8 mouse cellular contexts compared by ENCODE assay signal in genomic region chr11:48774443-48775298, GRCm38 (mm10). TPM values are rescaled to one million over a fixed set of nuclear protein-coding genes. Genes with fewer than 3 reads are reported as not detected.
DNase-seq lines count a peak whose midpoint lies in the region; ATAC-seq lines count a peak whose summit lies in the region.

No protein-coding gene starts in this region.

- H3K4me3 ChIP-seq in embryonic facial prominence, embryonic 11.5 days (ENCODE audit: low read depth, low read length) = no peak overlapping the region

- H3K27ac ChIP-seq in embryonic facial prominence, embryonic 11.5 days (replicated peaks; ENCODE audit: low read depth, low read length) = no peak overlapping the region

- ATAC-seq in embryonic facial prominence, embryonic 11.5 days (replicated peaks; ENCODE audit: insufficient number of reproducible peaks, low FRiP score, low TSS enrichment, low read depth) = no peak

- no peaks in the 10 kb centered on the region for H3K9me3 ChIP-seq in embryonic facial prominence, embryonic 11.5 days (replicated peaks; ENCODE audit: control insufficient read depth, low read length)

- 36% methylated on average over 17 of the region's 17 CpGs for WGBS in embryonic facial prominence, embryonic 11.5 days

- DNase-seq in cerebellum, adult 18-20 months = peak; percentile 51 to 57
- DNase-seq in cerebellum, adult 9-11 months = no peak
- DNase-seq in MEL-GATA-1-ER (ENCODE audit: extremely low read depth, low read depth) = peak; percentile 66
- DNase-seq in embryonic facial prominence, embryonic 11.5 days (ENCODE audit: low spot score) = peak; percentile 85
- DNase-seq in heart, postnatal 4 days = peak; percentile 56
- DNase-seq in layer of hippocampus, postnatal 25 days (ENCODE audit: extremely low spot score in 1 of 2, low spot score in 1 of 2) = peak; percentile 45 to 77
- DNase-seq in lung, postnatal 25 days (ENCODE audit: low spot score) = peak; percentile 36
- peak; percentile 58 for DNase-seq in right cerebral cortex, postnatal 14 days

- H3K4me2 ChIP-seq in embryonic facial prominence, embryonic 11.5 days (ENCODE audit: low read depth, low read length) = no peak overlapping the region

- H3K27me3 ChIP-seq in embryonic facial prominence, embryonic 11.5 days (ENCODE audit: control insufficient read depth, insufficient read depth, low read length) = no peaks in the 10 kb centered on the region

- no peaks in the 10 kb centered on the region for H3K4me1 ChIP-seq in embryonic facial prominence, embryonic 11.5 days (ENCODE audit: control insufficient read depth, insufficient read depth, low read length)

- H3K9ac ChIP-seq in embryonic facial prominence, embryonic 11.5 days (replicated peaks; ENCODE audit: low read length) = no peak overlapping the region

- no peaks in the 10 kb centered on the region for H3K36me3 ChIP-seq in embryonic facial prominence, embryonic 11.5 days (replicated peaks; ENCODE audit: control insufficient read depth, insufficient read depth, low read depth, low read length)

RNA-seq across cellular contexts. Expression of gene Rack1, which starts 25.5 kb away (rescaled TPM):
- 755 and 775 TPM in 2 replicates for polyA plus RNA-seq in embryonic facial prominence, embryonic 11.5 days (2014; fragmentation: Nextera tagmentation; extraction: Ambion mirVana)
- 100 to 1,000 TPM; 642 to 663 TPM for total RNA-seq in heart, postnatal 4 days (2021)
- 100 to 1,000 TPM; 227 to 260 TPM for total RNA-seq in layer of hippocampus, postnatal 25 days (2021)

RNA-seq across cellular contexts. Expression of gene Trim41, which starts 42.5 kb away (rescaled TPM):
- 3.2 and 3.8 TPM in 2 replicates for polyA plus RNA-seq in embryonic facial prominence, embryonic 11.5 days (2014; fragmentation: Nextera tagmentation; extraction: Ambion mirVana)
- total RNA-seq in heart, postnatal 4 days (2021) = 10 to 100 TPM; 36.0 to 40.1 TPM
- 10 to 100 TPM; 50.1 to 50.4 TPM for total RNA-seq in layer of hippocampus, postnatal 25 days (2021)

RNA-seq across cellular contexts. Expression of gene Trim7, which starts 51.3 kb away (rescaled TPM):
- 0.27 and 0.33 TPM in 2 replicates for polyA plus RNA-seq in embryonic facial prominence, embryonic 11.5 days (2014; fragmentation: Nextera tagmentation; extraction: Ambion mirVana)
- total RNA-seq in heart, postnatal 4 days (2021) = 1 to 10 TPM; 5.3 to 5.5 TPM
- 1 to 10 TPM; 1.6 to 2.1 TPM for total RNA-seq in layer of hippocampus, postnatal 25 days (2021)

RNA-seq across cellular contexts. Expression of gene Gm12184, which starts 51.8 kb away (rescaled TPM):
- 7.7 and 14.0 TPM in 2 replicates for polyA plus RNA-seq in embryonic facial prominence, embryonic 11.5 days (2014; fragmentation: Nextera tagmentation; extraction: Ambion mirVana)
- 1 to 10 TPM; 4.8 to 5.1 TPM for total RNA-seq in heart, postnatal 4 days (2021)
- 1 to 10 TPM in 1 of 2 experiments, under 1 TPM in 1; 0.66 to 2.3 TPM for total RNA-seq in layer of hippocampus, postnatal 25 days (2021)
